Mouse (Mus musculus) ES-E14 (cell line): ENCODE data around the gene Ccdc113.

ENCODE experiments used
- CHD2 ChIP-seq: IDR thresholded peaks from 2 replicates; pipeline ENCODE4 v1.6.1; 2014; ENCODE audit warnings: mild to moderate bottlenecking, low read depth, low read length, inconsistent platforms
- HCFC1 ChIP-seq: IDR thresholded peaks from 2 replicates; pipeline ENCODE4 v1.6.1; 2012; ENCODE audit warnings: low read length, inconsistent platforms, borderline replicate concordance; ENCODE audit not compliant: insufficient read depth
- ZC3H11A ChIP-seq: IDR thresholded peaks from 2 replicates; pipeline ENCODE4 v1.6.1; 2012; ENCODE audit warnings: low read depth, mild to moderate bottlenecking, inconsistent platforms, low read length, borderline replicate concordance
- ZNF384 ChIP-seq: IDR thresholded peaks from 2 replicates; pipeline ENCODE4 v1.6.1; 2012; ENCODE audit warnings: low read depth, low read length, inconsistent platforms

- TF ChIP-seq ZNF384 (no peak), ZC3H11A (no peak), HCFC1 (no peak), CHD2 (no peak)
Observed at GRCm38 (mm10) chr8:95497821-95498220, 36.1 kb upstream of the Ccdc113 start.
